Mouse (Mus musculus) spleen, adult 10 weeks (tissue): ENCODE results near the gene Saal1. TPM values are rescaled to one million over a fixed set of nuclear protein-coding genes. Genes with fewer than 3 reads are reported as not detected.

Source experiments
- polyA plus RNA-seq: library from polyadenylated mRNA; stranded (reverse); fragments of 350-450 nt; fragmentation: Illumina TruSeq; extraction: RNeasy Lipid Tissue Mini Kit (QIAGEN cat#74804); gene quantifications from one replicate; pipeline ENCODE4 v1.2.3, GENCODE M21; 2015; ENCODE audit warnings: low replicate concordance; ENCODE audit not compliant: insufficient read depth

Gene Saal1
- 12.1 TPM for polyA plus RNA-seq

GRCm38 (mm10) chr7:46710390-46710844, at the start of gene Saal1:
Gene Saal1, minus strand, starts transcription at chr7:46710680.

GRCm38 (mm10) chr7:46751490-46751889, 41.0 kb upstream of the Saal1 start, which contains the start of gene Saa2:
Gene Saa2, plus strand, starts transcription at chr7:46751790.

GRCm38 (mm10) chr7:46742880-46743279, 32.4 kb upstream of the Saal1 start, which contains the start of gene Saa1:
Gene Saa1, minus strand, starts transcription at chr7:46742980.

GRCm38 (mm10) chr7:46732458-46732857, 22.0 kb upstream of the Saal1 start, which contains the start of gene Saa4:
Gene Saa4, minus strand, starts transcription at chr7:46732603.

GRCm38 (mm10) chr7:46715600-46715999, 5.1 kb upstream of the Saal1 start, which contains the start of gene Saa3:
Gene Saa3, minus strand, starts transcription at chr7:46715700.

GRCm38 (mm10) chr7:46672160-46672672, 38.3 kb downstream of the Saal1 start, which contains the start of gene Tph1:
Gene Tph1, minus strand, starts transcription at chr7:46672537.

GRCm38 (mm10) chr7:46639692-46640031, 70.8 kb downstream of the Saal1 start, which contains the start of gene Sergef:
Gene Sergef, minus strand, starts transcription at chr7:46639807.

Other genes starting within 250 kb of the Saal1 start
- 7.7 TPM for gene Sergef, start 70.9 kb downstream of the Saal1 start, polyA plus RNA-seq
- gene Tph1, start 38.1 kb downstream of the Saal1 start, polyA plus RNA-seq, result 0.19 TPM
- 1.1 TPM for gene Saa3, start 5.0 kb upstream of the Saal1 start, polyA plus RNA-seq
- gene Saa4, start 21.9 kb upstream of the Saal1 start, polyA plus RNA-seq, result not detected
- gene Saa1, start 32.3 kb upstream of the Saal1 start, polyA plus RNA-seq, result not detected
- gene Saa2, start 41.1 kb upstream of the Saal1 start, polyA plus RNA-seq, result not detected
- gene Hps5, start 85.4 kb upstream of the Saal1 start, polyA plus RNA-seq, result 62.5 TPM
- 56.3 TPM for gene Gtf2h1, start 85.4 kb upstream of the Saal1 start, polyA plus RNA-seq
- 238 TPM for gene Ldha, start 130.8 kb upstream of the Saal1 start, polyA plus RNA-seq
- not detected for gene Ldhc, start 150.5 kb upstream of the Saal1 start, polyA plus RNA-seq
- 96.7 TPM for gene Tsg101, start 209.3 kb upstream of the Saal1 start, polyA plus RNA-seq
- gene Uevld, start 247.8 kb upstream of the Saal1 start, polyA plus RNA-seq, result 11.0 TPM